Mouse (Mus musculus): ENCODE results near the gene Smdt1. TPM values are rescaled to one million over a fixed set of nuclear protein-coding genes. Genes with fewer than 3 reads are reported as not detected.

The Smdt1 gene
- polyA plus RNA-seq, 1 experiment from 2014 or later = 151 TPM

DNA sequence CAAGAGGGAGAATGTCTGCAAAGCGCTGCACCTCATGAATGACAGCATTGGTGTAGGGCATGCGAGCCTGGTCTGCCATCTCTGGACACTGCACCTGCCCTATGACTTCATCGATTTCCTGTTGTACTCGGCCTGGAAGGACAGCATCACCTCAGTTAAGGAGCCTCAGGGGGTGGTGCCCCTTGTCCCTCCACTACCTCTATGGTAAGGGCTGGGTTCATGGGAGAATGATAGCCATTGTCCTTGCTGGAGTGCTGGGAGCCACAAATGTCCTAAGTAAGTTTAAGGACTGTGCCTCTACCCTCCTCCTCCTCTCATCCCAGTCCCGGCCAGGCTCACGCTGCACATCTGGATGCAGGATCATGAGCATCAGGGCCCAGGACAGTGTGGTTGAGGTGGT, 33.7 kb downstream of the Smdt1 start:
- Histone ChIP-seq H3K9ac (replicated peaks) (no peak overlapping the region), H3K4me1 (ENCODE audit: insufficient read depth) (0 out of 2 replicates have a peak, but pooled peaks cover 4% of the 10 kb centered on the region), H3K4me3 (ENCODE audit: low read depth, low read length) (no peak overlapping the region), H3K27ac (ENCODE audit: low read depth) (no peak overlapping the region), H3K27me3 (ENCODE audit: insufficient read depth, low read length) (no peaks in the 10 kb centered on the region), H3K4me2 (ENCODE audit: low read depth, low read length) (no peak overlapping the region), H3K9me3 (ENCODE audit: low read length) (no peaks in the 10 kb centered on the region), H3K36me3 (replicated peaks; ENCODE audit: insufficient read depth, low read length) (peaks cover 9% of the 10 kb centered on the region; the same call in 1 of the 2 replicates)
- no peak for TF ChIP-seq CTCF (IDR thresholded peaks at IDR 0.05; ENCODE audit: low read depth)
- no peak for TF ChIP-seq EP300 (IDR thresholded peaks at IDR 0.05; ENCODE audit: low read depth)
- DNase-seq (no peak), ATAC-seq (no peak)
- WGBS (ENCODE audit: insufficient replicate concordance) = 83% methylated on average over 6 of the region's 6 CpGs

DNA sequence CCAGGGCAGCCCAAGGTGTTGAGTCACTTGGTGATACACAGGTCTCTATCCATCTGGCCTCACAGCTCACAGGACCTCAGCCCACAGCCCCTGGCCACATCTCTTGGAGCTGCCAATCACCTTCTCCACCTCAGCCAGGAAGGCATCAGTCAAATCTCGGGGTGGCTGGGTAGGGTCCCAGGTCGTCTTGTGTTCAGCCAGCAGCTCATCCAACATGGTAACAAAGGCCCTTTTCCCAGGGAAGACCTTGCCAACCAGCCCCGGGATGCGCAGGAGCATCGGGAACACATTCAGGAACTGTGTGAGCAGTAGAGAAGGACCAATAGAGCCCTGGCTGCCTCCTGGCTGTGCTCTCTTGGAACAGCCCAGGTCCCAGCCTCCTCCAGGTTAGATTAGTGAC, 34.2 kb downstream of the Smdt1 start:
- H3K4me2 ChIP-seq (ENCODE audit: low read depth, low read length) = no peak overlapping the region
- peaks cover 9% of the 10 kb centered on the region; the same call in 1 of the 2 replicates for H3K36me3 ChIP-seq (replicated peaks; ENCODE audit: insufficient read depth, low read length)
- ATAC-seq (no peak), DNase-seq (no peak)
- TF ChIP-seq CTCF (IDR thresholded peaks at IDR 0.05; ENCODE audit: low read depth) = no peak
- no peak for TF ChIP-seq EP300 (IDR thresholded peaks at IDR 0.05; ENCODE audit: low read depth)
- H3K9me3 ChIP-seq (ENCODE audit: low read length) = no peaks in the 10 kb centered on the region
- H3K27me3 ChIP-seq (ENCODE audit: insufficient read depth, low read length) = no peaks in the 10 kb centered on the region
- no peak overlapping the region for H3K27ac ChIP-seq (ENCODE audit: low read depth)
- H3K9ac ChIP-seq (replicated peaks) = no peak overlapping the region
- no peak overlapping the region for H3K4me3 ChIP-seq (ENCODE audit: low read depth, low read length)
- WGBS (ENCODE audit: insufficient replicate concordance) = 85% methylated on average over 5 of the region's 5 CpGs
- 0 out of 2 replicates have a peak, but pooled peaks cover 7% of the 10 kb centered on the region for H3K4me1 ChIP-seq (ENCODE audit: insufficient read depth)

DNA sequence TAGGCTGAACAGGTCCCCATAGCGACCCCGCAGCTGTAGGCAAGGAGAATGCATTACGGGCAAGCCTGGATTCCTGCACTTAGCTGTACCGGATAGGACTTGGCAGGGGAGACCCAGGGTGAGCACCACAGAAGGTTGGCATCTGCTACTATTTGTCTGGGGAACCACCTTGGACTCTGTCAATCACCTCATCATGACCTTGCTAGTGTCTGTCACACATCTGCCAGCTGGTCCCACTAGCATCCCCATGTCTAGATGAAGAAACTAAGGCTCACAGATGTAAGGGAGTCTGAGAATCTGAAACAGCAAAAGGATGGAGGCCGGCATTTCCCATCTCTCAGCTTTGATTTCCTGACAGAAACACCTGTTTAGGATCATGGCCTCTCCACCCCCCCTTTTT, 35.7 kb downstream of the Smdt1 start:
- Histone ChIP-seq H3K4me3 (ENCODE audit: low read depth, low read length) (no peak overlapping the region), H3K27me3 (ENCODE audit: insufficient read depth, low read length) (no peaks in the 10 kb centered on the region), H3K4me1 (ENCODE audit: insufficient read depth) (0 out of 2 replicates have a peak, but pooled peaks cover 7% of the 10 kb centered on the region), H3K9me3 (ENCODE audit: low read length) (no peaks in the 10 kb centered on the region), H3K4me2 (ENCODE audit: low read depth, low read length) (no peak overlapping the region), H3K9ac (replicated peaks) (no peak overlapping the region), H3K36me3 (replicated peaks; ENCODE audit: insufficient read depth, low read length) (peaks cover 9% of the 10 kb centered on the region; the same call in 1 of the 2 replicates), H3K27ac (ENCODE audit: low read depth) (no peak overlapping the region)
- ATAC-seq (no peak), DNase-seq (no peak)
- 81% methylated on average over 5 of the region's 5 CpGs for WGBS (ENCODE audit: insufficient replicate concordance)
- TF ChIP-seq EP300 (IDR thresholded peaks at IDR 0.05; ENCODE audit: low read depth) = no peak
- no peak for TF ChIP-seq CTCF (IDR thresholded peaks at IDR 0.05; ENCODE audit: low read depth)

DNA sequence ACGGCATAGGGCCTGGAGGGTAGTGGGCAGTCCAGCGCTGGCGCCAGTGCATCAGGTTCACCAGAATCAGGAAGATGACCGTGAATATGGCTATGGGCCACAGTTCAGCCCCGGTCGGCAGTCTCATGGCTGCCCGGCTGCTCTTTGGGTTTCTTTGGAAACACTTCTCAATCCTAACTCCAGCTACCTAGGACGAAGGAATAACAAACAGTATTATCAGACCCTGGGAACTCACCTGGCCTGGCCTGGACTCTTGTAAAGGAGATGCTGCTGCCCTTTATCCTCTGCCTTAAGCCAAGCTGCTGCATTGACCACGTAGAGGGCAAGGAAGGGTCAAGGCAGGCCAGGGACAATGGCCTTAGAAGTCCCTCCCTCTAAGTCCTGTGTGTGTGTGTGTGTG, 37.1 kb downstream of the Smdt1 start:
- ATAC-seq (no peak), DNase-seq (no peak)
- H3K27me3 ChIP-seq (ENCODE audit: insufficient read depth, low read length) = no peaks in the 10 kb centered on the region
- 0 out of 2 replicates have a peak, but pooled peaks cover 7% of the 10 kb centered on the region for H3K4me1 ChIP-seq (ENCODE audit: insufficient read depth)
- H3K27ac ChIP-seq (ENCODE audit: low read depth) = no peak overlapping the region
- H3K4me2 ChIP-seq (ENCODE audit: low read depth, low read length) = no peak overlapping the region
- WGBS (ENCODE audit: insufficient replicate concordance) = 75% methylated on average over 9 of the region's 9 CpGs
- no peak overlapping the region for H3K4me3 ChIP-seq (ENCODE audit: low read depth, low read length)
- H3K36me3 ChIP-seq (replicated peaks; ENCODE audit: insufficient read depth, low read length) = peaks cover 9% of the 10 kb centered on the region; the same call in 1 of the 2 replicates
- no peak for TF ChIP-seq CTCF (IDR thresholded peaks at IDR 0.05; ENCODE audit: low read depth)
- TF ChIP-seq EP300 (IDR thresholded peaks at IDR 0.05; ENCODE audit: low read depth) = no peak
- no peaks in the 10 kb centered on the region for H3K9me3 ChIP-seq (ENCODE audit: low read length)
- no peak overlapping the region for H3K9ac ChIP-seq (replicated peaks)

DNA sequence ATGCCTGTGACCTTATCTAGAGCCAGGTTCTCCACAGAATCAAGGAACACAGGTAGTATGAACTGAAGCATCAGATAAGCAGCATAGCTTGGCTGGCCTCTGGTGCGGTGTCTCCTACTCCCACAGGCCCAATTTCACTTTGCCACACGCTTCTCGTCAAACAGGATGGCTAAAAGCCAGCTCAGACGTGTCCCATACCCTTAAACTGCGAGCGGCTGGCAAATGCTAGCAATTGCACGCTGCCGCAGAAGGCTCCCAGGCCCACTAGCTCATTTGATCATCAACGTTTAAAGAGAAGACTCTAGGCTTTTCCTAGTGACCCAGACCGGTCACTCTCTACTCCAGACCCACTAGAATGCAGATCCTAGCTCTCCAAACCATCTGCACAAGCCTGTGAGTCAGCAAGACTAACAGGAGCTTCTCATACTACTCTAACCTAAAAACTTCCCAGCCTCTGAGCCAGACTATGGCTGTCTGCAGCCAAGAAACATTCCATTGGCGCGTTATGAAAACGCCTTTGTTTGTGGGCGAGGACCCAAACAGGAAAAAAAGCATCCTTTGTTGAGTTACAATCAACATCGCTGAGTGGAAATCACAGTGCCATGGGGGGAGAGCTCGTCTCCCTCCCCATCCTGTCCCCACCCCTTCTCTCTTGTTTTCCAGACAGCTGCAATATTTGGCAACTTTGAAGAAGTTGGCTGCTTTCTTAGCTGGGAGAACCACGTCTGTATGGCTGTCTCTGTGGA, 37.8 kb downstream of the Smdt1 start:
- ATAC-seq = no peak
- Histone ChIP-seq H3K9me3 (ENCODE audit: low read length) (no peaks in the 10 kb centered on the region), H3K4me3 (ENCODE audit: low read depth, low read length) (no peak overlapping the region), H3K36me3 (replicated peaks; ENCODE audit: insufficient read depth, low read length) (peaks cover 9% of the 10 kb centered on the region; the same call in 1 of the 2 replicates), H3K27me3 (ENCODE audit: insufficient read depth, low read length) (no peaks in the 10 kb centered on the region), H3K4me2 (ENCODE audit: low read depth, low read length) (no peak overlapping the region), H3K27ac (ENCODE audit: low read depth) (peak overlapping the region; percentile 99), H3K9ac (replicated peaks) (no peak overlapping the region), H3K4me1 (ENCODE audit: insufficient read depth) (0 out of 2 replicates have a peak, but pooled peaks cover 7% of the 10 kb centered on the region)
- 69% methylated on average over 17 of the region's 17 CpGs for WGBS (ENCODE audit: insufficient replicate concordance)
- TF ChIP-seq CTCF (IDR thresholded peaks at IDR 0.05; ENCODE audit: low read depth) = no peak
- peak; percentile 37; the same call in 1 of the 2 replicates for TF ChIP-seq EP300 (IDR thresholded peaks at IDR 0.05; ENCODE audit: low read depth)
- no peak for DNase-seq

DNA sequence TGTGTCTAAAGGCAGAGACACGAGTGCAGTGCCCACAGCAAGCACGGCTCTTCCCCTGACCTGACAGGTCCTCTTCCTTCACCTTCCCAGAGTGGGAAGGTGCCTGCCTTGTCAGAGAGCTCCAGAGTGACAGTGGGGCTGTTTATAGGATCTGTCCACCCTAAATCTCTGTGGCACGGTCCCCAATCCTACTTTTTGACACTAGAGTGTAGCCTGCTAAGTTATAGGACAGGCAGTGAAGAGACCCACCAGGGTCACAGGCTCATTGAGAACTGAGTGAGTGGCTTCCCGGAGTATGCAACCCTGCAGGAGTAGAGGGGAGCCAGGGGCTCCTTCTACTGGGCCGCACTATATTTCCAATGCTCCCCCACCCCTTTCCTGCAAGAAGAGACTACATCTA, 38.9 kb downstream of the Smdt1 start:
- H3K4me3 ChIP-seq (ENCODE audit: low read depth, low read length) = peak overlapping the region; percentile 44; the same call in 1 of the 2 replicates
- H3K27me3 ChIP-seq (ENCODE audit: insufficient read depth, low read length) = no peaks in the 10 kb centered on the region
- no peak for TF ChIP-seq CTCF (IDR thresholded peaks at IDR 0.05; ENCODE audit: low read depth)
- no peak for TF ChIP-seq EP300 (IDR thresholded peaks at IDR 0.05; ENCODE audit: low read depth)
- H3K4me1 ChIP-seq (ENCODE audit: insufficient read depth) = 0 out of 2 replicates have a peak, but pooled peaks cover 7% of the 10 kb centered on the region
- H3K36me3 ChIP-seq (replicated peaks; ENCODE audit: insufficient read depth, low read length) = peaks cover 9% of the 10 kb centered on the region; the same call in 1 of the 2 replicates
- peak overlapping the region; percentile 67 for H3K4me2 ChIP-seq (ENCODE audit: low read depth, low read length)
- ATAC-seq (no peak), DNase-seq (no peak)
- 58% methylated on average over 5 of the region's 5 CpGs for WGBS (ENCODE audit: insufficient replicate concordance)
- no peaks in the 10 kb centered on the region for H3K9me3 ChIP-seq (ENCODE audit: low read length)
- peak overlapping the region; percentile 99 for H3K27ac ChIP-seq (ENCODE audit: low read depth)
- peak overlapping the region; percentile 71 for H3K9ac ChIP-seq (replicated peaks)
